Mouse (Mus musculus) liver, embryonic 14.5 days (tissue): ENCODE measurements around the gene Bcar3. TPM values are rescaled to one million over a fixed set of nuclear protein-coding genes. Genes with fewer than 3 reads are reported as not detected.

ENCODE experiments used
- ATAC-seq: fragments of 200-750 bp; cut with Nextera tagmentation; 2 replicates; pipeline ENCODE4 v1.8.0; 2017; ENCODE audit warnings: moderate number of reproducible peaks, mild to moderate bottlenecking, moderate library complexity; ENCODE audit not compliant: insufficient read depth
- DNase-seq, 3 experiments: peaks; one replicate each; pipeline ENCODE4 v3.0.0-alpha.2; 2012 to 2013; ENCODE audit warnings: low read depth in 3 of 3, low spot score in 3 of 3
- H3K27ac ChIP-seq: fragments of 300-500 bp; sonication (generic); 2 replicates; pipeline ENCODE4 v1.5.1; 2014; ENCODE audit warnings: moderate library complexity, mild to moderate bottlenecking, control low read depth, inconsistent platforms
- H3K27me3 ChIP-seq: fragments of 300-500 bp; sonication (generic); 2 replicates; pipeline ENCODE4 v1.6.1; 2014; ENCODE audit warnings: mild to moderate bottlenecking, low read length, moderate library complexity; ENCODE audit not compliant: control insufficient read depth, insufficient read depth
- H3K36me3 ChIP-seq: fragments of 300-500 bp; sonication (generic); replicated peaks from 2 replicates; pipeline ENCODE4 v1.6.1; 2014; ENCODE audit warnings: low read depth; ENCODE audit not compliant: control insufficient read depth, insufficient read depth
- H3K4me1 ChIP-seq, 2 experiments: fragments of 200-500 bp in 1 of 2; fragments of 300-500 bp in 1 of 2; sonication (generic) in 1 of 2; replicated peaks; 2 replicates each; pipeline ENCODE4 v1.6.1; 2012 to 2014; ENCODE audit warnings: antibody characterized with exemption in 1 of 2, inconsistent platforms in 1 of 2, low read length in 1 of 2; ENCODE audit not compliant: control insufficient read depth in 2 of 2, insufficient read depth in 2 of 2
- H3K4me2 ChIP-seq: fragments of 300-500 bp; sonication (generic); 2 replicates; pipeline ENCODE4 v1.6.1; 2014; ENCODE audit warnings: low read depth, mild to moderate bottlenecking, control low read depth, moderate library complexity
- H3K4me3 ChIP-seq, 2 experiments: fragments of 200-500 bp in 1 of 2; fragments of 300-500 bp in 1 of 2; sonication (generic) in 1 of 2; 2 replicates each; pipeline ENCODE4 v1.5.1; 2012 to 2014; ENCODE audit warnings: low read depth in 2 of 2, low read length in 2 of 2, mild to moderate bottlenecking in 2 of 2, control low read depth in 1 of 2, inconsistent platforms in 1 of 2, moderate library complexity in 1 of 2; ENCODE audit not compliant: insufficient read depth in 1 of 2
- H3K9ac ChIP-seq: fragments of 300-500 bp; sonication (generic); replicated peaks from 2 replicates; pipeline ENCODE4 v1.6.1; 2014; ENCODE audit warnings: mild to moderate bottlenecking, control low read depth, moderate library complexity
- H3K9me3 ChIP-seq: fragments of 300-500 bp; sonication (generic); 2 replicates; pipeline ENCODE4 v1.6.1; 2016; ENCODE audit warnings: low read length, mixed read lengths; ENCODE audit not compliant: control insufficient read depth
- CTCF ChIP-seq: IDR thresholded peaks from 2 replicates; pipeline ENCODE4 v1.5.1; 2016; ENCODE audit warnings: antibody characterized with exemption, low read depth, control low read depth
- EP300 ChIP-seq: IDR thresholded peaks from 2 replicates; pipeline ENCODE4 v1.6.1; 2016; ENCODE audit warnings: antibody characterized with exemption, low read depth
- WGBS: fragments of 180-500 bp; shearing (Covaris S2); extraction: QIAGEN DNeasy Blood & Tissue Kit; methylation state at CpG from one replicate; pipeline ENCODE4 v1.1.7; 2014; ENCODE audit not compliant: insufficient replicate concordance; 5-methylcytosine and 5-hydroxymethylcytosine counted together
- polyA plus RNA-seq, 2 experiments: library from polyadenylated mRNA; depleted of rRNA in 1 of 2; stranded (reverse) in 1 of 2; unstranded in 1 of 2; fragments of >200 nt; fragmentation: Nextera tagmentation in 1 of 2; extraction: Ambion mirVana in 1 of 2; gene quantifications; 2 replicates each; pipeline versions ENCODE4 v1.2.1 to v1.2.3; 2012 to 2014

Bcar3 gene
- polyA plus RNA-seq, 2 experiments: 3.1 to 3.5 TPM

DNA sequence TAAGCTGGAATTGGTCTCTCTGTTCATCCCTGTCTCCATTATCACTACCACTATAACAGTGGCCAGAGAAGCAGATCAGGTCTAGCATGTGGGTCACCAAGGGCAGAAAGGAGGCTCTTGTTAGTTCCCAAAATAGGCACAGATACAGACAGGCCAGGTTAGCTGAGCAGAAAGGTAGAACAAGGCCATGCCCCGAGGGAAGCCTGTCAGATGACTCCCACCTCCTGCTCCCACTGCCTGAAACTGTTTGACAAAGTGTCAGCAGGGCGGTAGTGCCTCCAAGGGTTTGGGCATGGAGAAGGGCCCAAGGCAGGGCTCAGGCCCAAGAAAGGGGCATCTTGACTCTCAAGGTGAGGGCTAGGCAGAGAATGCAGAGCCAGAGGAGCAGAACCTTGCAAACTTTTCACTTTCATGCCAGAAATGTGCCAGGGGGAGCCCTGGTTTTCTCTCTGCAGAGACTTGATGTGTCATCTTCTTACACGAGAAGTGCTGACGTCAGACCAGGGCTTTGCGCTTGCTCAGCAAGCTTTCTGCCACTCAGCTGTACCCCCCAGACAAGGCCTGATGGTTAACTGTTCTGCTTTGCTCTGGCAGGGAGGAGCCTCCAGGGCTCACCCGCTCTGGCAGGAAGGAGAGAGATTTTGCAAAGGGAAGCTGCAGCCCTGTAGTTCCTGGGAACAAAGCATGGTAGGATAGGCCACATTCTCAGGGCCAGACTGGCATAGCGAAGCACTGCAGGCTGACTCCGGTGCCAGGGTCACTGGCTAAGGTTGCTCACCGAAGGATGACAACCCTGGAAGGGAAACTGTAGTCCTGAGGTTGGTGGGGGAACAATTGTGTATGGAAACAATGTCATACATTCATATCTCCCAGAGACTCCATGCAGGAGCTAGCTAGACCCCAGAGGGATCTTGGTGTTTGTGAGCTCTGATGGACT, 7.3 kb downstream of the Bcar3 start:
- no peaks in the 10 kb centered on the region for H3K27me3 ChIP-seq
- no peak overlapping the region for H3K9ac ChIP-seq
- no peak overlapping the region for H3K27ac ChIP-seq
- no peaks in the 10 kb centered on the region for H3K36me3 ChIP-seq
- 46% methylated on average over 9 of the region's 9 CpGs for WGBS
- ATAC-seq (peak; percentile 37; the same call in 1 of the 2 replicates), DNase-seq (no peak)
- H3K4me1 ChIP-seq: no peaks in the 10 kb centered on the region
- H3K9me3 ChIP-seq: no peaks in the 10 kb centered on the region
- H3K4me3 ChIP-seq: no peak overlapping the region
- TF ChIP-seq EP300: no peak
- TF ChIP-seq CTCF: no peak
- no peak overlapping the region for H3K4me2 ChIP-seq

GRCm38 (mm10) chr3:122304560-122304959, 10.6 kb downstream of the Bcar3 start:
- DNase-seq (no peak), ATAC-seq (no peak)
- H3K9me3 ChIP-seq: no peaks in the 10 kb centered on the region
- no peaks in the 10 kb centered on the region for H3K4me1 ChIP-seq
- no peak overlapping the region for H3K4me3 ChIP-seq
- TF ChIP-seq CTCF (no peak), EP300 (no peak)
- H3K27ac ChIP-seq: no peak overlapping the region
- no peak overlapping the region for H3K4me2 ChIP-seq
- no peaks in the 10 kb centered on the region for H3K36me3 ChIP-seq
- WGBS: 50% methylated on average over 4 of the region's 4 CpGs
- no peak overlapping the region for H3K9ac ChIP-seq
- H3K27me3 ChIP-seq: no peaks in the 10 kb centered on the region

GRCm38 (mm10) chr3:122307894-122308671, 14.1 kb downstream of the Bcar3 start:
- WGBS: 39% methylated on average over 4 of the region's 4 CpGs
- Histone ChIP-seq H3K9me3 (no peaks in the 10 kb centered on the region), H3K27me3 (no peaks in the 10 kb centered on the region), H3K4me1 (no peaks in the 10 kb centered on the region), H3K4me3 (no peak overlapping the region), H3K4me2 (no peak overlapping the region), H3K36me3 (no peaks in the 10 kb centered on the region), H3K9ac (no peak overlapping the region), H3K27ac (no peak overlapping the region)
- no peak for TF ChIP-seq CTCF
- TF ChIP-seq EP300: no peak
- peak in 2 of 3 experiments; percentile 35 to 42 for DNase-seq
- ATAC-seq: no peak

DNA sequence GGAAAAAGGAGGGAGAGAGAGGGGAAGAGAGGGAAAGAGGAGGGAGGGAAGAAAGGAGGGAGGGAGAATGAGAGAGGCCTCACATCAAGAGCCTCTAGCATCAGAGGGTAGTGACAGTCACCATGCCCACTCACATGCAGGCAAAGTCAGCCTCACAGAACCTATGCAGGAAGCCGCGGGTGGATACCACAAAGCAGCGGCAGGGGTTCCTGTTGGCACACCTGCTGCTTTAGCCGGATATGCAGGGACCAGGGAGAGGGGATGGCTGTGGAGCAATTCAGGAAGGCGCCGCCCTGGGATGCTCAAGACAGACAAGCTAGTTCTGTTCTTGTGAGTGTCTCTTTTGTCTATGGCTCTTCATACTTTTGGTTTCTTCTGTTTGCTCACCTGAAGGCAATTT, 15.0 kb downstream of the Bcar3 start:
- Histone ChIP-seq H3K4me2 (no peak overlapping the region), H3K27ac (no peak overlapping the region), H3K9me3 (no peaks in the 10 kb centered on the region), H3K27me3 (no peaks in the 10 kb centered on the region), H3K36me3 (no peaks in the 10 kb centered on the region), H3K9ac (no peak overlapping the region), H3K4me3 (no peak overlapping the region), H3K4me1 (peaks cover 0 to 5% of the 10 kb centered on the region in 2 experiments; a peak in 2 of 4 replicates)
- no peak for TF ChIP-seq CTCF
- TF ChIP-seq EP300: no peak
- ATAC-seq (no peak), DNase-seq (no peak)
- WGBS: 19% methylated on average over 6 of the region's 6 CpGs

DNA sequence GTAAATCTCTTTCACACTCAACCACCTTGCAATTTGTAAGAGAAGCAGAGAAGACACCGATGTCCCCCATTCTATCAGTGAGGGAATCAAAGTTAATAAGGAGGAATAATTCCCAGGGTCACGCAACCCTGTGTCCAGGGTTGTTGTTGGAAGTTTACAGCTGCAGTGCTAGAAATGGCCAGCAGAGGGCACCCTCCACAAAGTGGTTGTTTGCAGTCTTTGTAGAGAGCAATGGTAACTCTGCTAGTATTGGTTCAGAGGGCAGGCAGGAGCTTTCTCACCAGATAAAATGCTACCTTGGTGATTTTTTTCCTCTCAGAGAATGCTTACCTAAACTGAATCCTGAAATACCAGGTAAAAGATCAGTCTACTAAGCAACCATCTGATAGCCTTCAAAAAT, 18.1 kb downstream of the Bcar3 start:
- H3K4me3 ChIP-seq: no peak overlapping the region
- ATAC-seq: no peak

More for the DNA sequence above, 18.1 kb downstream of the Bcar3 start:
- Histone ChIP-seq H3K36me3 (no peaks in the 10 kb centered on the region), H3K4me1 (peaks cover 0 to 8% of the 10 kb centered on the region in 2 experiments; a peak in 2 of 4 replicates), H3K9ac (no peak overlapping the region), H3K9me3 (no peaks in the 10 kb centered on the region), H3K4me2 (no peak overlapping the region), H3K27ac (no peak overlapping the region), H3K27me3 (no peaks in the 10 kb centered on the region)
- 27% methylated on average over 2 of the region's 2 CpGs for WGBS
- peak in 2 of 3 experiments; percentile 33 to 52 for DNase-seq
- peak; percentile 93 for TF ChIP-seq CTCF
- TF ChIP-seq EP300: no peak
